Mouse (Mus musculus) bone marrow macrophage, adult 2 months (primary cell): Measurements from ENCODE around the gene Gadd45g.

Experiments used
- CTCF ChIP-seq: IDR thresholded peaks from 2 replicates; pipeline ENCODE4 v1.5.1; 2012; ENCODE audit warnings: low read depth, mild to moderate bottlenecking, low read length, moderate library complexity
- POLR2A ChIP-seq: IDR thresholded peaks from 2 replicates; pipeline ENCODE4 v1.6.1; 2012; ENCODE audit warnings: mild to moderate bottlenecking, low read depth, low read length, borderline replicate concordance

GRCm38 (mm10) chr13:51868491-51869128, 22.1 kb downstream of the Gadd45g start:
- TF ChIP-seq POLR2A (no peak), CTCF (no peak)
